Mouse (Mus musculus) effector memory CD4-positive, alpha-beta T cell, adult 5 months (primary cell): Measurements from ENCODE around the gene Rrp1. TPM values are rescaled to one million over a fixed set of nuclear protein-coding genes. Genes with fewer than 3 reads are reported as not detected.

ENCODE experiments used
- polyA plus RNA-seq: library from polyadenylated mRNA; unstranded; fragments of 100-300 nt; shearing (Covaris generic); gene quantifications from one replicate; pipeline ENCODE4 v1.2.1, GENCODE M21; 2017

Rrp1 gene
- polyA plus RNA-seq = 344 TPM

DNA sequence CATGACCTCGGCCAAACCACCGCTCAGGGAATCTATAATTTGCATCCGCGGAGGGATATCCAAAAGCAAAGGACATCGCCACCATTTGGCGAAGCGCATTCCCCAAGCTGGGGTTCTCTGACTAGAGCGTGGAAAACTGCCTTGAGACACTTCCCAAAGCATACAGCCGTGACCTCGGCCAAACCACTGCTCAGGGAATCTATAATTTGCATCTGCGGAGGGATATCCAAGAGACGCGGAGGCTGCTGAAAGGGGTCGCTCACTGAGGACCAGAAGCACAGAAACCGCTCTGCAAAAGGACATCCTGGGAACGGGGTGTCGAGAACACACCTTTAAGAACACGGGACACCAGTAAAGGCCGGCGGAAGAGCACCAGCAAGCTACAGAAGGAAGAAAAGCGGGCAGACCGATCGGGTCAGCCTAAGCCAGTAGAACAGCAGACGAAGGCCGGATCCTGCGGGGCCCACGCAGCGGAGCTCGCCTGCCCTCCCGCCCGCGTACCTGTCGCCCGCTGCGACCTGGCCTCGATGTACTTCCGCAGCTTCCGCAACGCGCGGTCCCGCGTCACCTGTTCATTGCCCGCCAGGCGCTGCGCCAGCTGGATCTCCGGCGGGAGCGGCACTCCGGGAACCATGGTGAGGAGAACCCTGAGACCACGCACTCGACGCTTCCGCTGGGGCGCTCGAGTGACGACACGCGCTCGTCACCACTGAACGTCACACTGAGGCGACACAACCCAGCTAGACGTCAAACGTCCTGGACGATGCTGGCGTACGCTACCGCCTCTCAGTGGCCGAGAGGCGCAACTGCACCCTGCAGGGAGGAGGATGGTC, at the start of gene Rrp1:
Gene Rrp1 (minus strand): TSS at position 725 of the 833 bp plus-strand sequence.

DNA sequence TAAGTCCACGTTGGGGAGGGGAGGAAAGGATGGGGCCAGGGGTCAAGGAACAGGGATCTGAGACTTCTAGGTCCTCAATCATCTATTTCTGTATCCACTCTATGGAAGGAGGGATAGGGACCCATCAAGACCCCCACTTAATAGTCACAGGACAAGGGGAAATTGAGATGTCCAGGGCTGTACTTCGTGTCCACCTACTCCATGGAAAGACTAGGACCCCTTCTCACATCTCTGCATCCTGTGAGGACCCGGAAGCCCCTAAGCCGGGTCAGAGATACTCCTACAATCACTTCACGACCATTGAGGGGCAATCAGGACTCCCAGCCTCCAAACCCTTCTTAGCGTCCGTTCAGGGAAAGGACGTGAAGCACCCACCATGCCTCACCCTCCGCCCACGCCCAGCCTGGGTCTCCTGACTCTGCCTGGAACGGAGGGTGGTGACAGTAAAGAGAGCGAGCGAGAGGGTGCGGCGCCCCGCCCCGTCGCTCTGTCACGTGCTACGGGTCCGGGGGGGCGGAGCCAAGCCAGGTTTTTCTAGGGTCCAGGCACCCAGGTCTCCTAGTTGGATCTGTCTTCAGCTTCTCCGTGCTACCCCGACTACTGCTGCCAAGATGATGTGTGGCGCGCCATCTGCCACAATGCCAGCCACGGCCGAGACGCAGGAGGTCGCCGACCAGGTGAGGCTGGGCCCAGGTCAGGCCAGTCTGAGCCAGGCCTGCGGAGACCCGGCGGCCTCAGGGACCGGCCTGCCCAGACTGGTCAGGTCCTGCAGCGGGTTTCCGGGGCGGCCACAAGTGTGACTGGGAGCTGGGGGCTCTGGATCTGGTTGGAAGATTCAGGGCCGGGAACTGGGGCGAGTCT, 12.6 kb upstream of the Rrp1 start, which contains the start of gene Cstb:
Gene Cstb (plus strand): TSS at position 489 of the 861 bp plus-strand sequence.

DNA sequence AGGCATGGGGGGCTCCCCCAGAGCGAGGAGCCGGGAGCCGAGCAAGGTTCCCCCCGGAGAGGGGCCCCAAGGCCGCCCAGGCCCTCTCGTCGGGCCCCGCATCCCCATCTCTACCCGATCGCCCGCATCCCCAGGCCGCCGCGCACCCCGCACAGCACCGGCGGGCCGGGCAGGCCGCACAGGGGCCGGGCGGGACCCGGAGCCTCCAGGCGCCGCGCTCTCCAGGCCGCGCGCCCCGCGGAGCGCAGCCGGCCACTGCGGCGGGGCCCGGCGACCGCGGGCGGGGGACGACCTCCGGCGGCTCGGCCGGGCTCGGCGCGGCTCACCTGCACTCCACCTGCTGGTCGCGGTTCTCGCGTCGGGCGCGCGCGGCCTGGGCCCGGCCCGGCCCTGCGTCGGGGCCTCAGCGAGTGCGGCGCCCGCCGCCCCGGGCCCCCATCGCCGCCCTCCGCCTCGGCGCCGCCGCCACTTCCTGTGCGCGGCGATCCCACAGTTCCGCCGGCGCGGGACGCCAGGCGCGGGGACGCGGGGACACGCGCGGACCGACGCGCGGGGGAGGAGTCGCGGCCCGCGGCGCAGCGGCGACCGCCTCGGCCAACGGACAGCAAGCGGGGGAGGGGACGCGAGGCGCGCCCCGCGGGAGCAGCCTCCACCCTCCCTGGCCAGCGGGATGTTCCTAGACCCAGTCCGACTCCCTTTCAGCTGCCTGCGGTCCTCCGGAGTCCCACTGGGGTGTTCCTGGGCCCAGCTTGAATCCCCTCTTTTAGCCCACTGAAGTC, 60.8 kb downstream of the Rrp1 start, which contains the start of gene Agpat3:
Gene Agpat3 (minus strand): TSS at position 603 of the 779 bp plus-strand sequence.

Other genes starting within 250 kb of the Rrp1 start
- 44.1 TPM for gene D10Jhu81e, start 243.3 kb downstream of the Rrp1 start, polyA plus RNA-seq
- 20.6 TPM for gene Pwp2, start 227.9 kb downstream of the Rrp1 start, polyA plus RNA-seq
- gene Trappc10, start 168.4 kb downstream of the Rrp1 start, polyA plus RNA-seq = 47.4 TPM
- gene Agpat3, start 60.6 kb downstream of the Rrp1 start, polyA plus RNA-seq = 145 TPM
- gene Cstb, start 12.6 kb upstream of the Rrp1 start, polyA plus RNA-seq = 153 TPM
- gene Pdxk, start 51.9 kb upstream of the Rrp1 start, polyA plus RNA-seq = 18.7 TPM
- not detected for gene Olfr1358, start 104.4 kb upstream of the Rrp1 start, polyA plus RNA-seq
- 44.2 TPM for gene Ilvbl, start 161.3 kb upstream of the Rrp1 start, polyA plus RNA-seq
- not detected for gene Syde1, start 178.9 kb upstream of the Rrp1 start, polyA plus RNA-seq
- gene Olfr1357, start 205.0 kb upstream of the Rrp1 start, polyA plus RNA-seq = not detected